Mouse (Mus musculus): ENCODE measurements around the gene BC052040. TPM values are rescaled to one million over a fixed set of nuclear protein-coding genes. Genes with fewer than 3 reads are reported as not detected.

Gene BC052040
- polyA plus RNA-seq, 1 experiment from 2014 or later = 14.8 TPM

GRCm38 (mm10) chr2:115597017-115597416 lies 15.5 kb downstream of the BC052040 start:
- H3K9ac ChIP-seq (ENCODE audit: low read depth, low read length) = no peak overlapping the region
- no peak overlapping the region for H3K4me2 ChIP-seq (ENCODE audit: low read depth, low read length)
- no peaks in the 10 kb centered on the region for H3K9me3 ChIP-seq (ENCODE audit: control insufficient read depth, low read length)
- ATAC-seq = no peak
- H3K27me3 ChIP-seq (replicated peaks; ENCODE audit: control insufficient read depth, insufficient read depth, low read length) = no peaks in the 10 kb centered on the region
- H3K4me3 ChIP-seq (ENCODE audit: low read length) = no peak overlapping the region
- no peaks in the 10 kb centered on the region for H3K4me1 ChIP-seq (ENCODE audit: control insufficient read depth, insufficient read depth, low read length)
- H3K36me3 ChIP-seq (ENCODE audit: control insufficient read depth, insufficient read depth, low read length) = no peaks in the 10 kb centered on the region
- WGBS = 79% methylated on average over 10 of the region's 10 CpGs
- no peak overlapping the region for H3K27ac ChIP-seq (ENCODE audit: low read length)

DNA sequence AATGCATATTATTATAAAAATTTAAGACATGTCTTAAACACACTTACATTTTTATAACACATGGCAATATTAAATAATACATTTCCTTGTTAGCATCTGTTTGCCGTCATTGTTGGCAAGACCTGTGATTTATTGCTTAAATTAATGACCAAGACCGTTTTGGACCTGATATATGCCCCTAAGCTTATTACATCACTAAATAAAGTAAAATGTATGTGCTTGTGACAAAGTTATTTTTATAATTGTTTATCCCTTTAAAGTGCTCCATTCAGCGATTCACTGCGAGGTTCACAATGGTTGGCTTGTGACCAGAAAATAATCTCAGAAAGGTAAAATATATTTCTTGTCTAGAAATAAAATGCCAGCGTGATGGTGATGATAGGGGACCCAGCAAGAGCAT lies 16.8 kb downstream of the BC052040 start:
- Histone ChIP-seq H3K36me3 (ENCODE audit: control insufficient read depth, insufficient read depth, low read length) (no peaks in the 10 kb centered on the region), H3K9me3 (ENCODE audit: control insufficient read depth, low read length) (no peaks in the 10 kb centered on the region), H3K4me2 (ENCODE audit: low read depth, low read length) (no peak overlapping the region), H3K9ac (ENCODE audit: low read depth, low read length) (no peak overlapping the region), H3K27me3 (replicated peaks; ENCODE audit: control insufficient read depth, insufficient read depth, low read length) (no peaks in the 10 kb centered on the region), H3K27ac (ENCODE audit: low read length) (no peak overlapping the region), H3K4me1 (ENCODE audit: control insufficient read depth, insufficient read depth, low read length) (no peaks in the 10 kb centered on the region), H3K4me3 (ENCODE audit: low read length) (no peak overlapping the region)
- no peak for ATAC-seq
- 49% methylated on average over 5 of the region's 5 CpGs for WGBS

DNA sequence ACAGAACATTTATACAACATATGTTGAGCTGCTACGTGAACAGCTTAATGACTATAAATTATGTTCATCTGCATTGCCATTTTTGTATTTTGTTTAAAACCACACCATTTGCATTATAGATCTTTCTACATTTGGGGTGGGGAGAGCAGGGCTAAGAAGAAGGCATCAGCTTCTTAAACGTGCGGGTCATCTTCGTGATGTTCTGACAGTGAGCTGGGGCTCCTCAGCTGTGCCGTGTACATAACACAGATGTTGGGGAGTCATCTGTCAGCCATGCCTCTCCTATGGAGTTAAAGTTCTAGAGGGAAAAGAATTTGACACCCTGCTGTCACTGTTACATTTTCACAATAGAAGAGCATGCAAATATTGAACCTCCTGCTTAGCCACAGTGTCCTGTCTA lies 19.2 kb downstream of the BC052040 start:
- Histone ChIP-seq H3K9ac (ENCODE audit: low read depth, low read length) (no peak overlapping the region), H3K9me3 (ENCODE audit: control insufficient read depth, low read length) (no peaks in the 10 kb centered on the region), H3K27me3 (replicated peaks; ENCODE audit: control insufficient read depth, insufficient read depth, low read length) (no peaks in the 10 kb centered on the region), H3K36me3 (ENCODE audit: control insufficient read depth, insufficient read depth, low read length) (no peaks in the 10 kb centered on the region), H3K27ac (ENCODE audit: low read length) (no peak overlapping the region), H3K4me3 (ENCODE audit: low read length) (no peak overlapping the region), H3K4me2 (ENCODE audit: low read depth, low read length) (no peak overlapping the region), H3K4me1 (ENCODE audit: control insufficient read depth, insufficient read depth, low read length) (no peaks in the 10 kb centered on the region)
- 37% methylated on average over 5 of the region's 5 CpGs for WGBS
- ATAC-seq = no peak

- Histone ChIP-seq H3K4me2 (ENCODE audit: low read depth, low read length) (no peak overlapping the region), H3K36me3 (ENCODE audit: control insufficient read depth, insufficient read depth, low read length) (no peaks in the 10 kb centered on the region), H3K27me3 (replicated peaks; ENCODE audit: control insufficient read depth, insufficient read depth, low read length) (no peaks in the 10 kb centered on the region), H3K27ac (ENCODE audit: low read length) (no peak overlapping the region), H3K9me3 (ENCODE audit: control insufficient read depth, low read length) (no peaks in the 10 kb centered on the region), H3K9ac (ENCODE audit: low read depth, low read length) (no peak overlapping the region), H3K4me1 (ENCODE audit: control insufficient read depth, insufficient read depth, low read length) (no peaks in the 10 kb centered on the region), H3K4me3 (ENCODE audit: low read length) (no peak overlapping the region)
- ATAC-seq = no peak
- WGBS = 86% methylated on average over 1 of the region's 1 CpGs
These were observed 19.8 kb downstream of the BC052040 start for GRCm38 (mm10) chr2:115601280-115601679.

- H3K9me3 ChIP-seq (ENCODE audit: control insufficient read depth, low read length) = no peaks in the 10 kb centered on the region
- H3K27me3 ChIP-seq (replicated peaks; ENCODE audit: control insufficient read depth, insufficient read depth, low read length) = no peaks in the 10 kb centered on the region
- H3K36me3 ChIP-seq (ENCODE audit: control insufficient read depth, insufficient read depth, low read length) = no peaks in the 10 kb centered on the region
- WGBS = 86% methylated on average over 2 of the region's 2 CpGs
- H3K4me3 ChIP-seq (ENCODE audit: low read length) = no peak overlapping the region
- no peak overlapping the region for H3K27ac ChIP-seq (ENCODE audit: low read length)
- H3K4me2 ChIP-seq (ENCODE audit: low read depth, low read length) = no peak overlapping the region
- H3K9ac ChIP-seq (ENCODE audit: low read depth, low read length) = no peak overlapping the region
- no peaks in the 10 kb centered on the region for H3K4me1 ChIP-seq (ENCODE audit: control insufficient read depth, insufficient read depth, low read length)
- ATAC-seq = no peak
These were observed 20.6 kb downstream of the BC052040 start for GRCm38 (mm10) chr2:115602116-115602515.

GRCm38 (mm10) chr2:115604132-115604531 lies 22.6 kb downstream of the BC052040 start:
- 86% methylated on average over 6 of the region's 6 CpGs for WGBS

DNA sequence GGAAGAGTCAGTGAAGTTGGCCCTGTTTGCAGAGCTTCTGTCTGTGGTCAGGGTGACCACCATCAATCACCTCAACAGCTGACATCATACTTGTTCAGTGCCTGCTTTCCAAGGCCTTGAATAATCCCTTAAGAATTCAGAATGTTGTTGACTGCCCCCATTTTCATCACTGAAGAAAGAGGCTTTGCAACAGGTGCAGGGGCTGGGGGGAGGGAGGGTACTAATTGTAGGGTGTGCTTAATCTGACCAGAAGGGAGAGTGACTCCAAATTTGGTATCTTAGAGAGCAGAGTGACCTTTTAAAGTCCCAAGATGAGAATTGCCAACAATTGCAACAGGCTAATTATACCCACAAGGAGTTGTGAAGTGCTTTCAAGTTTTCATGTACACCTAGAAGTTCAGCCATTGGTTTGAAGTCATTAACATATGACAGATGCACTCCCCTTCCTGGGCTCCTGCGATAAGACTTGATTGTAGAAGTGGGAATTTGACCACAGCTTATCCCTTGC lies 24.4 kb downstream of the BC052040 start:
- no peak overlapping the region for H3K4me2 ChIP-seq (ENCODE audit: low read depth, low read length)
- ATAC-seq = no peak
- no peaks in the 10 kb centered on the region for H3K4me1 ChIP-seq (ENCODE audit: control insufficient read depth, insufficient read depth, low read length)
- H3K36me3 ChIP-seq (ENCODE audit: control insufficient read depth, insufficient read depth, low read length) = no peaks in the 10 kb centered on the region
- no peak overlapping the region for H3K27ac ChIP-seq (ENCODE audit: low read length)
- no peak overlapping the region for H3K9ac ChIP-seq (ENCODE audit: low read depth, low read length)
- H3K27me3 ChIP-seq (replicated peaks; ENCODE audit: control insufficient read depth, insufficient read depth, low read length) = no peaks in the 10 kb centered on the region
- no peaks in the 10 kb centered on the region for H3K9me3 ChIP-seq (ENCODE audit: control insufficient read depth, low read length)
- 50% methylated on average over 1 of the region's 1 CpGs for WGBS
- H3K4me3 ChIP-seq (ENCODE audit: low read length) = no peak overlapping the region

More at GRCm38 (mm10) chr2:115604132-115604531, 22.6 kb downstream of the BC052040 start:
- no peak overlapping the region for H3K27ac ChIP-seq (ENCODE audit: low read length)
- no peaks in the 10 kb centered on the region for H3K36me3 ChIP-seq (ENCODE audit: control insufficient read depth, insufficient read depth, low read length)
- no peak overlapping the region for H3K9ac ChIP-seq (ENCODE audit: low read depth, low read length)
- H3K27me3 ChIP-seq (replicated peaks; ENCODE audit: control insufficient read depth, insufficient read depth, low read length) = no peaks in the 10 kb centered on the region
- H3K9me3 ChIP-seq (ENCODE audit: control insufficient read depth, low read length) = no peaks in the 10 kb centered on the region
- no peaks in the 10 kb centered on the region for H3K4me1 ChIP-seq (ENCODE audit: control insufficient read depth, insufficient read depth, low read length)
- H3K4me2 ChIP-seq (ENCODE audit: low read depth, low read length) = no peak overlapping the region
- no peak for ATAC-seq
- no peak overlapping the region for H3K4me3 ChIP-seq (ENCODE audit: low read length)

DNA sequence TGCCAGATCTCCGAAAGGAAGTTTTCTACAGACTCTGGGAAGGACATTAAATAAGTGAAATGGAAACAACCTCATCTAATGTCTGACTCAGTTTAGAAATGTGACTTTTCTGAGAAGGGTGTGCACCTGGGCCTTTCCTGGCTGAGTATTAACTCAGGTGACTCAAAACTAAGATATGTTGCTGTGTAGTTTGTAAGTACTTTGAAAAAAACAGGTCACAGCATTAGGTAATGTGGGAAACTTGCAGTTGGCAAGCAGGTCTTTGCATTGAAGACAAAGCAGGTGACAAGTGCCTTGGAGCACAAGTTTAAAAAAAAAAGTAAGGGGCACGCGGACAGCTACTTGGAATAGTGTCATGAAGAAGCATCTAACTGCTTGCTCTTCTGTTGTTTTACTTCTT lies 27.5 kb downstream of the BC052040 start:
- no peak for ATAC-seq
- Histone ChIP-seq H3K36me3 (ENCODE audit: control insufficient read depth, insufficient read depth, low read length) (no peaks in the 10 kb centered on the region), H3K27ac (ENCODE audit: low read length) (no peak overlapping the region), H3K4me2 (ENCODE audit: low read depth, low read length) (no peak overlapping the region), H3K4me1 (ENCODE audit: control insufficient read depth, insufficient read depth, low read length) (no peaks in the 10 kb centered on the region), H3K9me3 (ENCODE audit: control insufficient read depth, low read length) (no peaks in the 10 kb centered on the region), H3K27me3 (replicated peaks; ENCODE audit: control insufficient read depth, insufficient read depth, low read length) (no peaks in the 10 kb centered on the region), H3K9ac (ENCODE audit: low read depth, low read length) (no peak overlapping the region), H3K4me3 (ENCODE audit: low read length) (no peak overlapping the region)
- WGBS = 96% methylated on average over 3 of the region's 3 CpGs

DNA sequence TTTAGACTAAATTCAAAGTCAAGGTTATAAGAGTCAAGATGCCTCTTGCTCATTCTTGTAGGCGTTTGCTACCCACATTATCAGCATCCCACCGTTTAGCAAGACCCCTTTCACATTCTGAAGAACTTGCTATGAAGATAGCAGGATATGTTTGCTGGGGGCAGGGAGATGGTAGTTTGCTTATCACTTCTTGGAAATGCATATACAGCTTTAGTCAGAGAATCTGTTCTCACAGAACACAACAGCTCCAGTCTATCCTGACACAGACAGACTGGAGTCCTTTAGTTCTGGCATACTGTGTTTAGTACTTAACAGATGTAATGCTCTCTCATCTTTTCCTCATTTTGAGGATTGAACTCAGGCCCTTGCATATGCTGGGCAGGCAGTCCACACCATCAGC lies 28.6 kb downstream of the BC052040 start:
- H3K36me3 ChIP-seq (ENCODE audit: control insufficient read depth, insufficient read depth, low read length) = no peaks in the 10 kb centered on the region
- no peaks in the 10 kb centered on the region for H3K4me1 ChIP-seq (ENCODE audit: control insufficient read depth, insufficient read depth, low read length)
- 82% methylated on average over 2 of the region's 2 CpGs for whole genome bisulfite sequencing
- no peak overlapping the region for H3K27ac ChIP-seq (ENCODE audit: low read length)
- no peak overlapping the region for H3K9ac ChIP-seq (ENCODE audit: low read depth, low read length)
- H3K27me3 ChIP-seq (replicated peaks; ENCODE audit: control insufficient read depth, insufficient read depth, low read length) = no peaks in the 10 kb centered on the region
- no peak overlapping the region for H3K4me3 ChIP-seq (ENCODE audit: low read length)
- H3K4me2 ChIP-seq (ENCODE audit: low read depth, low read length) = no peak overlapping the region
- H3K9me3 ChIP-seq (ENCODE audit: control insufficient read depth, low read length) = no peaks in the 10 kb centered on the region
- ATAC-seq = no peak

DNA sequence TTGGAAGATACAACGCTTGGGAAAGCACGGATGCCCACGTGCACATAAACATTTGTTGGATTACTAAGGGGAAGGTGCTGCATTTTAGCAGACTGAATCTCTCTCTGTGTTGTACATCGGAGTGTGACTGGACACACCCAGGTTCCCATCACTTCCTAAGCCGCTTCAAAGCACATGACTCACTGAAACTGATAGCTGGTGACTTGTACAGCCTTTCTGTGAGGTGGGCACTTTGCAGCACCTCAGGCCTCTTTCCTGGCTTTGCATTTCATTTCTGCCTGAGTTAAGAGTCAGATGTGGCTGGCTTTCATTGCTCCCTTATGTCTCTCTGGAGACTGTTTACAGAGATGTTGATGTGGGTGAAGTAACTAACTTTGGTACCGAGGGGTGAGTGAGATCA lies 29.0 kb downstream of the BC052040 start:
- Histone ChIP-seq H3K9ac (ENCODE audit: low read depth, low read length) (no peak overlapping the region), H3K4me3 (ENCODE audit: low read length) (no peak overlapping the region), H3K27me3 (replicated peaks; ENCODE audit: control insufficient read depth, insufficient read depth, low read length) (no peaks in the 10 kb centered on the region), H3K4me1 (ENCODE audit: control insufficient read depth, insufficient read depth, low read length) (no peaks in the 10 kb centered on the region), H3K4me2 (ENCODE audit: low read depth, low read length) (no peak overlapping the region), H3K27ac (ENCODE audit: low read length) (no peak overlapping the region), H3K9me3 (ENCODE audit: control insufficient read depth, low read length) (no peaks in the 10 kb centered on the region), H3K36me3 (ENCODE audit: control insufficient read depth, insufficient read depth, low read length) (no peaks in the 10 kb centered on the region)
- no peak for ATAC-seq
- WGBS = 85% methylated on average over 6 of the region's 6 CpGs
